Mouse (Mus musculus): ENCODE data around the gene Lrrc32.

DNA sequence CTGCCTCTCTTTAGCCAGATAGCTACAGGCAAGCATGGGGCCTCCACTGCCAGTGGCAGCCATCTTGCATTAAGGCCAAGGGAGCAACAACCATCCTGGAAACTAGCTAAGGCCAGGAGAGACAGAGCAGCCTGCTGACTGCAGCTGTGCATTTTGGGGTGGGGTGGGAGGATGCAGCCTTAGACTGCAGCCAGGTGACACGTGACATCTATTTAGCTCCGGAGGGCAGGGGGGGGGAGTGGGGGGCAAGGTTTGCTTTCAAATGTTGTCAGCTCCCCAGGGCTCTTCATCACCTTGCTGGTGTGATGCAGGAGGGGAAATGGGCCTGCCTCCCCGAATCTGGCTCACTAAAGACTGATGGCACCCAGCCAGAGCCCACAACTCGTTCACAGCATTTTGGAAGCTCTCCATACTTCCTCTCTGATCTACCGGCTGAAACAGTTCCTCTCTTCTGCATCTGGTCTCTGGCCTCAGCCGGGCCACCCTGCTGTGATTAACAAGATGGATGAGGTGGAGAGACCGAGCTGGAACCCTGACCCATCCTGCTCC, 34.8 kb downstream of the Lrrc32 start:
- no peak for TF ChIP-seq CTCF (IDR thresholded peaks at IDR 0.05; ENCODE audit: low read depth, low read length)
- TF ChIP-seq POLR2A (IDR thresholded peaks at IDR 0.05; ENCODE audit: borderline replicate concordance, low read depth, low read length) = no peak

Measured in bone marrow macrophage, adult 2 months (primary cell).